In genomic region chr7:49104376-49104775, GRCm38 (mm10) we compare ENCODE assay signal across 12 mouse cellular contexts.
DNase-seq lines count a peak whose midpoint lies in the region; ATAC-seq and TF ChIP-seq lines count a peak whose summit lies in the region.
"Had no signal": no experiment of that assay in that cellular context is flagged by ENCODE, and none has a peak within 500 bp of the region (broad histone marks: within the 10 kb centered on the region; RNA-seq: fewer than 3 reads in every experiment).

No protein-coding gene starts in this region.

- peaks cover 24% of the 10 kb centered on the region for H3K4me1 ChIP-seq in neural tube, embryonic 11.5 days (ENCODE audit: control insufficient read depth, insufficient read depth, low read length)
- peaks cover 31% of the 10 kb centered on the region; the same call in 1 of the 2 replicates for H3K4me1 ChIP-seq in neural tube, embryonic 15.5 days
- peaks cover 38% of the 10 kb centered on the region for H3K4me1 ChIP-seq in forebrain, embryonic 13.5 days
- no peaks in the 10 kb centered on the region for H3K4me1 ChIP-seq in liver, postnatal 0 days (ENCODE audit: insufficient read depth)
- H3K4me1 ChIP-seq: embryonic facial prominence, embryonic 12.5 days; limb, embryonic 12.5 days had no signal

- H3K9ac ChIP-seq in neural tube, embryonic 11.5 days (ENCODE audit: low read length) = no peak overlapping the region
- H3K9ac ChIP-seq in neural tube, embryonic 15.5 days (replicated peaks) = no peak overlapping the region
- no peak overlapping the region for H3K9ac ChIP-seq in forebrain, embryonic 13.5 days
- H3K9ac ChIP-seq in liver, postnatal 0 days (replicated peaks) = no peak overlapping the region
- H3K9ac ChIP-seq: embryonic facial prominence, embryonic 12.5 days; limb, embryonic 12.5 days had no signal

- DNase-seq in neural tube, embryonic 11.5 days (ENCODE audit: low spot score) = peak; percentile 64
- DNase-seq in liver, postnatal 0 days = peak; percentile 19
- DNase-seq in MN1 (ENCODE audit: low spot score) = no peak
- no peak for DNase-seq in cerebellum, adult 11-12 months
- DNase-seq in layer of hippocampus, postnatal 36 days = no peak
- DNase-seq in gastrocnemius, postnatal 36 days = no peak
- DNase-seq: heart, adult 11 months; kidney, postnatal 4 days had no signal

- no peaks in the 10 kb centered on the region for H3K36me3 ChIP-seq in neural tube, embryonic 11.5 days (ENCODE audit: control insufficient read depth, insufficient read depth, low read length)
- H3K36me3 ChIP-seq in neural tube, embryonic 15.5 days = no peaks in the 10 kb centered on the region
- H3K36me3 ChIP-seq in forebrain, embryonic 13.5 days (ENCODE audit: poor library complexity, severe bottlenecking) = no peaks in the 10 kb centered on the region
- H3K36me3 ChIP-seq in liver, postnatal 0 days (replicated peaks; ENCODE audit: insufficient read depth, low read length) = no peaks in the 10 kb centered on the region
- H3K36me3 ChIP-seq: embryonic facial prominence, embryonic 12.5 days; limb, embryonic 12.5 days had no signal

- WGBS in neural tube, embryonic 11.5 days = 41% methylated on average over 8 of the region's 8 CpGs
- WGBS in neural tube, embryonic 15.5 days = 29% methylated on average over 8 of the region's 8 CpGs
- 5% methylated on average over 8 of the region's 8 CpGs for WGBS in forebrain, embryonic 13.5 days
- 56% methylated on average over 8 of the region's 8 CpGs for WGBS in liver, postnatal 0 days (ENCODE audit: insufficient replicate concordance)

- no peaks in the 10 kb centered on the region for H3K9me3 ChIP-seq in neural tube, embryonic 11.5 days (ENCODE audit: control insufficient read depth, low read length)
- H3K9me3 ChIP-seq in neural tube, embryonic 15.5 days (replicated peaks) = no peaks in the 10 kb centered on the region
- H3K9me3 ChIP-seq in forebrain, embryonic 13.5 days (replicated peaks) = no peaks in the 10 kb centered on the region
- H3K9me3 ChIP-seq in liver, postnatal 0 days (ENCODE audit: low read length) = no peaks in the 10 kb centered on the region
- H3K9me3 ChIP-seq: embryonic facial prominence, embryonic 12.5 days; limb, embryonic 12.5 days had no signal

- peak; percentile 76 for ATAC-seq in neural tube, embryonic 11.5 days (ENCODE audit: insufficient read depth, low FRiP score, low TSS enrichment)
- no peak for ATAC-seq in neural tube, embryonic 15.5 days (ENCODE audit: low FRiP score)
- peak; percentile 80 for ATAC-seq in forebrain, embryonic 13.5 days
- ATAC-seq in liver, postnatal 0 days = peak; percentile 94

- peak; percentile 83 for TF ChIP-seq EP300 in liver, postnatal 0 days (IDR thresholded peaks at IDR 0.05; ENCODE audit: low read depth)

- no peak for TF ChIP-seq CTCF in liver, postnatal 0 days (IDR thresholded peaks at IDR 0.05; ENCODE audit: low read depth)

- intact Hi-C loops in gastrocnemius, postnatal 36 days (cut with DNase I) = no loop called here

- H3K4me3 ChIP-seq in neural tube, embryonic 11.5 days (ENCODE audit: low read depth, low read length) = no peak overlapping the region
- H3K4me3 ChIP-seq in neural tube, embryonic 15.5 days (replicated peaks) = no peak overlapping the region
- no peak overlapping the region for H3K4me3 ChIP-seq in forebrain, embryonic 13.5 days
- no peak overlapping the region for H3K4me3 ChIP-seq in liver, postnatal 0 days (ENCODE audit: low read depth, low read length)
- H3K4me3 ChIP-seq: embryonic facial prominence, embryonic 12.5 days; limb, embryonic 12.5 days had no signal

- H3K27me3 ChIP-seq in neural tube, embryonic 11.5 days (ENCODE audit: control insufficient read depth, insufficient read depth, low read length) = no peaks in the 10 kb centered on the region
- H3K27me3 ChIP-seq in neural tube, embryonic 15.5 days (replicated peaks) = no peaks in the 10 kb centered on the region
- H3K27me3 ChIP-seq in forebrain, embryonic 13.5 days = peaks cover 26% of the 10 kb centered on the region
- no peaks in the 10 kb centered on the region for H3K27me3 ChIP-seq in liver, postnatal 0 days (ENCODE audit: insufficient read depth, low read length)
- H3K27me3 ChIP-seq: limb, embryonic 12.5 days had no signal

- no peak overlapping the region for H3K4me2 ChIP-seq in neural tube, embryonic 11.5 days (ENCODE audit: low read depth)
- no peak overlapping the region for H3K4me2 ChIP-seq in neural tube, embryonic 15.5 days
- H3K4me2 ChIP-seq in forebrain, embryonic 13.5 days = no peak overlapping the region
- H3K4me2 ChIP-seq in liver, postnatal 0 days (ENCODE audit: low read depth, low read length) = no peak overlapping the region
- H3K4me2 ChIP-seq: embryonic facial prominence, embryonic 12.5 days; limb, embryonic 12.5 days had no signal

- peak overlapping the region; percentile 67 for H3K27ac ChIP-seq in neural tube, embryonic 11.5 days (ENCODE audit: low read depth, low read length)
- no peak overlapping the region for H3K27ac ChIP-seq in neural tube, embryonic 15.5 days (replicated peaks)
- H3K27ac ChIP-seq in forebrain, embryonic 13.5 days = peak overlapping the region; percentile 49; the same call in 1 of the 2 replicates
- no peak overlapping the region for H3K27ac ChIP-seq in liver, postnatal 0 days (ENCODE audit: low read depth)
- H3K27ac ChIP-seq: embryonic facial prominence, embryonic 12.5 days; limb, embryonic 12.5 days had no signal

Comparison
In these comparisons a context has a peak if more than half of its experiments do, and no peak if none do; other contexts are left out.
1. H3K27ac ChIP-seq: peak in neural tube, embryonic 11.5 days (single experiment) and forebrain, embryonic 13.5 days (single experiment); none in neural tube, embryonic 15.5 days (single experiment) and liver, postnatal 0 days (single experiment).
2. DNase-seq: peak in neural tube, embryonic 11.5 days (single experiment) and liver, postnatal 0 days (single experiment); none in MN1 (single experiment), cerebellum, adult 11-12 months (single experiment), layer of hippocampus, postnatal 36 days (0 of 2) and gastrocnemius, postnatal 36 days (0 of 2).